Mouse (Mus musculus) kidney, embryonic 16.5 days (tissue): ENCODE measurements around the gene Arl8a. TPM values are rescaled to one million over a fixed set of nuclear protein-coding genes. Genes with fewer than 3 reads are reported as not detected.

ENCODE experiments used
- ATAC-seq: fragments of 200-750 bp; cut with Nextera tagmentation; 2 replicates; pipeline ENCODE4 v1.8.0; 2017; ENCODE audit warnings: moderate TSS enrichment; ENCODE audit not compliant: low FRiP score, low TSS enrichment
- H3K27ac ChIP-seq: fragments of 300-500 bp; sonication (generic); 2 replicates; pipeline ENCODE4 v1.5.1; 2014; ENCODE audit warnings: low read length
- H3K27me3 ChIP-seq: fragments of 300-500 bp; sonication (generic); 2 replicates; pipeline ENCODE4 v1.6.1; 2014; ENCODE audit warnings: low read length, control low read depth, mixed read lengths; ENCODE audit not compliant: insufficient read depth
- H3K36me3 ChIP-seq: fragments of 300-500 bp; sonication (generic); 2 replicates; pipeline ENCODE4 v1.6.1; 2014; ENCODE audit warnings: low read length, control low read depth, mixed read lengths; ENCODE audit not compliant: insufficient read depth
- H3K4me1 ChIP-seq: fragments of 300-500 bp; sonication (generic); 2 replicates; pipeline ENCODE4 v1.6.1; 2014; ENCODE audit warnings: low read length, control low read depth, mixed read lengths; ENCODE audit not compliant: insufficient read depth
- H3K4me2 ChIP-seq: fragments of 300-500 bp; sonication (generic); replicated peaks from 2 replicates; pipeline ENCODE4 v1.6.1; 2014; ENCODE audit warnings: low read depth, low read length
- H3K4me3 ChIP-seq: fragments of 300-500 bp; sonication (generic); 2 replicates; pipeline ENCODE4 v1.5.1; 2014; ENCODE audit warnings: mild to moderate bottlenecking, low read length
- H3K9ac ChIP-seq: fragments of 300-500 bp; sonication (generic); replicated peaks from 2 replicates; pipeline ENCODE4 v1.6.1; 2014; ENCODE audit warnings: low read length
- H3K9me3 ChIP-seq: fragments of 300-500 bp; sonication (generic); 2 replicates; pipeline ENCODE4 v1.6.1; 2016; ENCODE audit warnings: low read length, control low read depth
- WGBS: fragments of 180-500 bp; shearing (Covaris S2); extraction: QIAGEN DNeasy Blood & Tissue Kit; methylation state at CpG from one replicate; pipeline ENCODE4 v1.1.7; 2014; 5-methylcytosine and 5-hydroxymethylcytosine counted together
- polyA plus RNA-seq: library from polyadenylated mRNA; unstranded; fragments of >200 nt; fragmentation: Nextera tagmentation; extraction: Ambion mirVana; gene quantifications from 2 replicates; pipeline ENCODE4 v1.2.1, GENCODE M21; 2015

The Arl8a gene
- polyA plus RNA-seq, 1 experiment from 2014 or later = 46.7 TPM

DNA sequence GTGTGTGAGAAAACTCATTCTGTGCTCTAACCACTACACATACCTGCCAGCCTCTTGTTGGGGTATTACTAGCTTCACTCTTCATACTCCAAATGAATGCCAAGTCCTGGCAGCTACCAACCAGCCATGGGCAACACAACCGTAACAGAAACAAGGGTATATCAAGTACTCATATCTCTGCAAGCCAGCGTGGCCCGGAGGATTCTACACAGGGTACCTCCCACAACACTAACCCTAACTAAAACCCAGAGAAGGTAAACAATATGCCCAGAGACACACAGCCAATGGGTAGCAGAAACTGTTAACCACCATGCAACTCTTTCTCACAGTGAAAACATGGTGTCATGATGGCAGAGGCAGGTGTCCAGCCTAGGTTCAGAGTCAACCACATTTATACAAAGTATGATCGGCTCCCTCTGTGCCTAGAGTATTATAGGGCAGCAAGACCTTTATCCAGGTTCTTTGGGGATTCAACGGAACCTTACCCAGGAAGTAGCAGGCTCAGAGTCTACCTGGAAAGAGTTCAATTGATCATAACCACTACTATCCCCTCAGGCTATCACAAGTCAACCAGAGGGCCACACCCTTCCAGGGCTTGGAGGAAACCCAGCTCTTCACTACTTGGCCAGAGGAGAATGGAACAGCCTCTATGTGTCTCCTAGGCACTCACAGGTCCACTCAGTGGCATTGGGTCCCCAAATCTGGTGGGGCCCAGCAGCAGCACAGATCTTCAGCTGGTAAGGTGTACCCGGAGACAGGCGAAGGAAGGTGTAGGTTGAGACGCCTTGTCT lies 21.9 kb upstream of the Arl8a start:
- no peak for ATAC-seq
- Histone ChIP-seq H3K9me3 (no peaks in the 10 kb centered on the region), H3K27me3 (0 out of 2 replicates have a peak, but pooled peaks cover 3% of the 10 kb centered on the region), H3K27ac (no peak overlapping the region), H3K4me1 (peaks cover 25% of the 10 kb centered on the region), H3K36me3 (no peaks in the 10 kb centered on the region), H3K4me2 (no peak overlapping the region), H3K4me3 (no peak overlapping the region), H3K9ac (no peak overlapping the region)
- WGBS = 92% methylated on average over 8 of the region's 8 CpGs

DNA sequence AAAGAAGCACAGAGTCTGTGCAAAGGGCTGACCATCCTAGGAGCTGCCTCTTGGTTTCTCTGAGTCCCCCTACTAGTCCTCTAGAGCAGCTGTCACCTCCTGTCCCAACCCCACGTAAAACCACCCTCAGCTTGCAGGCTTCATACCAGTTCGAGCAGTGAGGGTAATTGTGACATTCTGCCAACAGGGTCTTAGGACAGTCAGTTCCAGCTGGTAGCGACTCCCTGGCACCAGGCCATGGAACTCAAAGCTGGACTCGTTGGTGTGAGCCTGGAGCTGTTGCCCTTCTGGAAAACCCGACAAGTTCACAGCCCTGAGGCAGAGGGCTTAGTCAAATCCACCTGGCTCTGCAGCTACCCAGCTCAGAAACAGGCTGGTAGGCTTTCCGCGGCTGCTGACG lies 20.6 kb upstream of the Arl8a start:
- H3K9ac ChIP-seq = no peak overlapping the region
- no peak overlapping the region for H3K4me2 ChIP-seq
- no peaks in the 10 kb centered on the region for H3K9me3 ChIP-seq
- no peaks in the 10 kb centered on the region for H3K36me3 ChIP-seq
- no peak overlapping the region for H3K4me3 ChIP-seq
- 59% methylated on average over 8 of the region's 8 CpGs for WGBS
- H3K27me3 ChIP-seq = 0 out of 2 replicates have a peak, but pooled peaks cover 3% of the 10 kb centered on the region
- peaks cover 25% of the 10 kb centered on the region for H3K4me1 ChIP-seq
- no peak for ATAC-seq
- H3K27ac ChIP-seq = no peak overlapping the region

DNA sequence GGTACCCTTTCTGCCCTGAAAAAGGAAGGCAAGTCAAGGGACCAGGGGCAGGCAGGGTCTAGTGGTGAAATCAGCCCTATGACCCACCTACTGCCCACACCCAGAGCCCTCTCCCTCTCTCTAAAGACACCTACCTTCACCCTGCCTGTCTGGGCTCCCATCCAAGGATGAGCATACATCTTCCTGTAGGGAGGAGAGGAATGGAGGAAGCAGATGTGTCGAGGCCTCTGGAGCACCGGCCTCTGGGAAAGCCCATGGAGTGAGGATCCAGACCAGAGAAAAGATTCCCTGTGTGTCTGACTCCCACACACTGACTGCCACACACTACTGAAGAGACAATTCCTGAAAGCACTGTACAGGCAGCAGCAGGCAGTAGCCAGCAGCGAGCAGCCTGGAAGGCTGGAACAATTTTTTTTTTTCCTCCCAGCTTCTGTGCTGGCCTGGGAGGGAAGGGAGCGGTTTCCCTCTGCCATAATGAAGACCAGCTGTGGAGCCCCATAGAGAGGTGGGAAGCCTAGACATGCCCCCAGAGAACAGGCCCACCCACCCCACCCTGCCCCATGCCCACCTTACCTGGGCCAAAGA lies 20.1 kb upstream of the Arl8a start:
- H3K27ac ChIP-seq = no peak overlapping the region
- peaks cover 31% of the 10 kb centered on the region for H3K4me1 ChIP-seq
- WGBS = 37% methylated on average over 4 of the region's 4 CpGs
- H3K4me3 ChIP-seq = no peak overlapping the region
- H3K36me3 ChIP-seq = no peaks in the 10 kb centered on the region
- 0 out of 2 replicates have a peak, but pooled peaks cover 3% of the 10 kb centered on the region for H3K27me3 ChIP-seq
- no peak for ATAC-seq
- H3K9ac ChIP-seq = no peak overlapping the region
- no peaks in the 10 kb centered on the region for H3K9me3 ChIP-seq
- H3K4me2 ChIP-seq = no peak overlapping the region

DNA sequence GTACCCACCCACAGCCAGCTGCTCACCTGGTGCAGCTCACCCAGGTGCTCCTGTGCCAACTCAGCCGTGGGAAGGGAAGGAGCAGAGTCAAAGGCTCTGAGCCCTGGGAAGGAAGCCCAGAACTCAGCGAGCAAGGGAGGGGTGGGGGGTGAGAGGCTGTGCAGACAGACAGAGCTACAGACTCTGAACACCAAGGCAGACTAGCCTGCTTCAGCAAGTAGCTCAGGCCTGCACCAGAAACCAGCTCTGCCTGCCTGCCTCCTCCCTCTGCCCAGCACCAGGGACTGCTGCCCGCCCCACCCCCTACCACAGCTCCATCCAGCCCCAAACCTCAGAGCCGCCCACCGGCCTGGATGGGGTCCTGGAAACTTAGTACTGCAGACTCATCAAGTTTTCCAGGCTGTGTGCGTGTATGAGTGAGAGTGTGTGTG lies 18.6 kb upstream of the Arl8a start:
- Histone ChIP-seq H3K4me1 (peaks cover 39% of the 10 kb centered on the region), H3K27me3 (0 out of 2 replicates have a peak, but pooled peaks cover 3% of the 10 kb centered on the region), H3K4me2 (no peak overlapping the region), H3K27ac (no peak overlapping the region), H3K36me3 (no peaks in the 10 kb centered on the region), H3K4me3 (no peak overlapping the region), H3K9ac (no peak overlapping the region), H3K9me3 (no peaks in the 10 kb centered on the region)
- peak; percentile 9; the same call in 1 of the 2 replicates for ATAC-seq
- 49% methylated on average over 6 of the region's 6 CpGs for WGBS

DNA sequence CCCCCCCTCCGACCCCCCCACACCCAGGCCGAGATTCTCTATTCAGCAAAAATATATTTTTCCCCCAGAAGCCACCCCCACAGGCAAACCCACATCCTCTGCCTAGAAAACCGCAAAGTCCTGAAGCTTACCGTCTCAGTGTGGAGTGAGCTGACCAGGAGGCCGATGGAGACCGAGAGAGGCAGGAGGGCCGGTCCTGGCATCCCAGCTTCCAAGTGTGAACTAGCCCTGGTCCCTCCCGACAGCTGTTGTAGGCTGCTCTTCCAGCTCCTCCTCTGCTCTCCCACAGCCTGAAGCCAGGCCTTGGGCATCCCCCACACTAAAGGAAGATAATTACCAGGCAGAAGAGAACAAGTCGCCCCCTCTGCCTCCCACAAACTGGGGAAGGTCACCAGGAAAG lies 17.6 kb upstream of the Arl8a start:
- H3K27ac ChIP-seq = no peak overlapping the region; the same call in 1 of the 2 replicates
- no peaks in the 10 kb centered on the region for H3K36me3 ChIP-seq
- peaks cover 40% of the 10 kb centered on the region for H3K4me1 ChIP-seq
- no peaks in the 10 kb centered on the region for H3K9me3 ChIP-seq
- 0 out of 2 replicates have a peak, but pooled peaks cover 3% of the 10 kb centered on the region for H3K27me3 ChIP-seq
- no peak overlapping the region for H3K9ac ChIP-seq
- H3K4me2 ChIP-seq = no peak overlapping the region
- H3K4me3 ChIP-seq = no peak overlapping the region
- no peak for ATAC-seq
- WGBS = 32% methylated on average over 9 of the region's 9 CpGs

DNA sequence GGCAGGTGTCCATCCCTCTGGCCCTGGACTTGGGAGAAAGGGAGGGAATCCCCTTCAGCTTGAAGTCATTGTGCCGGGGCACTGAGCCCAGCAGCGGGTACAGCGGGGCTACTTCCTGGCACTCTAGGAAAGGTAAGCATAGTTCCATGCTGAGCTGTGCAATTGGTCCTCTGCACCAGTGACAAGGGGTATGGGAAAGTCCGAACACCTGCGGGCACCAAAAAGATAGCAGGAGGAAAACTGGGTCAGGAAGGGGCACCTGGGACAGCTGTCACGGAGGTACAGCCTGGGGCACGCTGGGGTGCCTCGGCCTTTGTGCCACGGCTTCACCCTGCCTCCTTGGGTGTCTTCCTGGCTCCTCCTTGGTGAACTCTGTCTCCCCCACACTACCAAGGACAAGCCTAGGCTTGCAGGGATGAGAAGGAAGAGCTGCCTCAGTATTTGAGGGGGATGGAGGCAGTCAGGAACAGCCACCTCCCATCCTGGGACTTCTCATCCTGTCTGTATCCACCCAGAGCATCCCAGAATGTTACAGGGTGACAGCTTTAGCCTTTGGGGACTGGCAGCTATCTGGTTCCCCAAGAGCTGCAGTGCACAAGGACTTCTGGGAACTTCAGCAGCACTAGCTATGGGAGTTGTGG lies 17.0 kb upstream of the Arl8a start:
- ATAC-seq = no peak
- peaks cover 40% of the 10 kb centered on the region for H3K4me1 ChIP-seq

DNA sequence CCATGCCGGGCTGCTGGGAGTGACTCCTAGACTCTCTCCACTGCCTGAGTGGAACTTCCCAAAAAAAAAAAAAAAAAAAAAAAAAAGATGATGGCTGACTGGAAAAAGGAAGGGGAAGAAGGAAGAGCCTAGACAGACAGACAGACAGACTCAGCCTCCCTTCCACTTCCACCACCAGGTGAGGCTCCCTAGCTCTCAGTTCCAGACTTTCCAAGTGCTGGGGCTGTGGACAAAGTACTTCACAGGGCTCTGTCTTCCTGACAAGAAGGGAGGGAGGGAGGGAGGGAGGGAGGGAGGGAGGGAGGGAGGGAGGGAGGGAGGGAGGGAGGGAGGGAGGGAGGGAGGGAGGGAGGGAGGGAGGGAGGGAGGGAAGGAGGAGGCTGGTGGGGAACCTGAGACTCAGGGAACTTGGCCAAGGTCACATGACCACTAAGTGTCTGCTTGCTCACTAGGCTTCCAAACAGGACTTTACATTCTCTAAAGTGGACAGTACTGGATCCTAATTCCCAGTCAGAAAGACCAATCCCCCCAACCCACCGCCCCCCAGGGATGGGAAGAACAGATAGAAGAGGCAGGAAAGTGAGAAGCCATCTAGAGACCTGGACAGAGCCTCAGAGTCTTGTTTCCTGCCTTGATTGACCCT lies 16.1 kb upstream of the Arl8a start:
- H3K4me1 ChIP-seq = peaks cover 40% of the 10 kb centered on the region
- no peak for ATAC-seq
- no peak overlapping the region for H3K4me3 ChIP-seq
- H3K9me3 ChIP-seq = no peaks in the 10 kb centered on the region
- WGBS = 65% methylated on average over 2 of the region's 2 CpGs
- H3K4me2 ChIP-seq = no peak overlapping the region
- no peaks in the 10 kb centered on the region for H3K36me3 ChIP-seq
- H3K9ac ChIP-seq = no peak overlapping the region
- H3K27me3 ChIP-seq = 0 out of 2 replicates have a peak, but pooled peaks cover under 1% of the 10 kb centered on the region
- H3K27ac ChIP-seq = no peak overlapping the region

More for the DNA sequence above, 17.0 kb upstream of the Arl8a start:
- no peak overlapping the region for H3K9ac ChIP-seq
- H3K27me3 ChIP-seq = 0 out of 2 replicates have a peak, but pooled peaks cover 3% of the 10 kb centered on the region
- H3K36me3 ChIP-seq = no peaks in the 10 kb centered on the region
- 65% methylated on average over 9 of the region's 9 CpGs for WGBS
- H3K4me2 ChIP-seq = no peak overlapping the region
- no peak overlapping the region for H3K4me3 ChIP-seq
- H3K9me3 ChIP-seq = no peaks in the 10 kb centered on the region
- H3K27ac ChIP-seq = no peak overlapping the region; the same call in 1 of the 2 replicates

DNA sequence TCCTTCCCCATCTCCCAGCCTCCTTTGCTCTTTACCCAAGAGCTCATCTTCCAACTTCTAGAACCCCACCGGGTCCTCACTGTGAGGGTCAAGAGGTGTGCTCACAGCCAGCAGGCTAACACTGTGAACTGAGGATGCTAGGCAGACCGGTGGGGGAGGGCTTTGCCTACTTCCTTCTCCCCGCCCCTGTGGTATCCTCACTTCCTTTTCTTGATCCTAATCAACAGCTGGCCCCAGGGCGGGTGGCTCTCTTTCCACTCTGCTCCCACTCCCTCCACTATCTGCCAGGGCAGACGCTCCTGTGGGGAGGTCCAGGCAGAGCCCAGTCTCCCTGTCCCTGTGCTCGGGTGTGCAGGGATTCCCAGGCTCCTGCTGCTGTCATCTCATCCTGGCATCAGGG lies 15.6 kb upstream of the Arl8a start:
- ATAC-seq = 0 out of 2 replicates have a peak, but pooled peaks have one; percentile 17
- Histone ChIP-seq H3K27ac (peak overlapping the region; percentile 46; the same call in 1 of the 2 replicates), H3K4me3 (no peak overlapping the region), H3K4me1 (peaks cover 38% of the 10 kb centered on the region), H3K27me3 (no peaks in the 10 kb centered on the region), H3K36me3 (no peaks in the 10 kb centered on the region), H3K9me3 (no peaks in the 10 kb centered on the region), H3K9ac (peak overlapping the region; percentile 23; the same call in 1 of the 2 replicates), H3K4me2 (no peak overlapping the region)
- 25% methylated on average over 6 of the region's 6 CpGs for WGBS

DNA sequence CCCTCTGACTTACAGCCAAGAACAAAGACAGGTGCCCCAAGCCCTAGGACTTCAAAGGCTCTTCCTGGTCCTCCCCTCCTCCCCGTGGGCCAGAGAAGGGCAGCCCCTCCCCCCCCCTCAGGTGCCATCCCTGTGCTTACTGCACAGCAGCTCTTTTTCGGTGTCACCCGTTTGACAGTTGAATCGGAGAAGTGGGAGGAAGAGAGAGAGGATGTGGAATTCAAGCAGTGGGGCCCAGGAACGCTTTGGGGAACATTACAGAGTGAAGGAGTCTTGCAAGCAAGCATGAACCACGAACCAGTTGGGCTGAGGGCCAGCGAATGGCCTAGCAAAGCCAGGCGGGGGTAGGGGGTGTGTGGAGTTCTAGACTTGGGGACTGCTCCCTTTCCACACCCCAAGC lies 15.1 kb upstream of the Arl8a start:
- 45% methylated on average over 8 of the region's 8 CpGs for WGBS
- H3K27me3 ChIP-seq = no peaks in the 10 kb centered on the region
- H3K4me3 ChIP-seq = no peak overlapping the region
- H3K9me3 ChIP-seq = no peaks in the 10 kb centered on the region
- no peak for ATAC-seq
- peaks cover 33% of the 10 kb centered on the region for H3K4me1 ChIP-seq
- H3K9ac ChIP-seq = peak overlapping the region; percentile 23; the same call in 1 of the 2 replicates
- H3K4me2 ChIP-seq = no peak overlapping the region
- peak overlapping the region; percentile 46; the same call in 1 of the 2 replicates for H3K27ac ChIP-seq
- H3K36me3 ChIP-seq = no peaks in the 10 kb centered on the region
